Mouse (Mus musculus): Measurements from ENCODE around the gene Sh3gl1.

Sh3gl1 gene

DNA sequence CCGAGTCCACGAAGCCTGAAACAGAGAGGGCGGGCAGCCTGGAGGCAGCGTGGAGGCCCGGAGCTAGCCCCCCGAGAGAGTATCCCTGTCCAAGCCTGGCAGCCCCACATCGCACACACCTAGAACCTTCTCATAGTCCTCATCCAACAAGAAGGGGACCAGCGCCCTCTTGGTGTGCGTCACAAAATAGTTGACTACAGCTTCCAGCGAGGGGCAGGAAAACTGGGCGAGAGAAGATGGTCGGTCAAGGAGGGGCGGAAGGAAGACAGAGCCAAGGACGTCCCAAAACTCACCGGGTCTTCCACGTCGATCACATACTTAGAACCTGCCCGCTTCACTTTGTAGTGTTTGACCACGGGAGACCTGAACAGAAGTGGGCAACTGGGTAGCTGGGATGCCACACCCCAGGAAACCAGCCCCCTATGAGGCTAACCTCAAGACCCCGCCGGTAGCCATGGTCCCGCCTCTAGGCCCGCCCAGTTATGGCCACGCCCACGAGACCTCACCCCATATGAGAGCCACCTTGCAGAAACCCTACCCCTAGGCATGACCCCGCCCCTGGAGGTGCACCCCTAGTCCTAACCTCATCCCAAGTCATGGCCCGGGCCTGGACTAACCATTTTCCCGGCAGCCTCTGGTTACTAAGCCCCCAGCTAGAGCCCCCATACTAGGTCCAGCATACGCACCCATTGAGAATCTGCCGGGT lies 36.5 kb downstream of the Sh3gl1 start:
- DNase-seq (ENCODE audit: low spot score in 2 of 2) = no peak

DNA sequence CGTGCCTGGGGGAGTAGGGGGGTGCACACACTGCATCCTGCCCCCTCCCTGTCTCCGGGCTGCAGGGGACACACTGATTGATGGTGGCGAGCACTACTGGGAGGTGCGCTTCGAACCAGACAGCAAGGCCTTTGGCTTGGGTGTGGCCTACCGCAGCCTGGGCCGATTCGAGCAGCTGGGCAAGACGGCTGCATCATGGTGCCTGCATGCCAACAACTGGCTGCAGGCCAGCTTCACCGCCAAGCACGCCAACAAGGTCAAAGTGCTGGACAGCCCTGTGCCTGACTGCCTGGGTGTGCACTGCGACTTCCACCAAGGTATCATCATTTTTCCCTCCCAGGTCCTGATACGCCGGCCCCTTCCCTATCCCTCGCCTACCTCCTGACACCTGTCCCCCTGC lies 40.4 kb downstream of the Sh3gl1 start:
- DNase-seq (ENCODE audit: low spot score in 2 of 2) = no peak

DNA sequence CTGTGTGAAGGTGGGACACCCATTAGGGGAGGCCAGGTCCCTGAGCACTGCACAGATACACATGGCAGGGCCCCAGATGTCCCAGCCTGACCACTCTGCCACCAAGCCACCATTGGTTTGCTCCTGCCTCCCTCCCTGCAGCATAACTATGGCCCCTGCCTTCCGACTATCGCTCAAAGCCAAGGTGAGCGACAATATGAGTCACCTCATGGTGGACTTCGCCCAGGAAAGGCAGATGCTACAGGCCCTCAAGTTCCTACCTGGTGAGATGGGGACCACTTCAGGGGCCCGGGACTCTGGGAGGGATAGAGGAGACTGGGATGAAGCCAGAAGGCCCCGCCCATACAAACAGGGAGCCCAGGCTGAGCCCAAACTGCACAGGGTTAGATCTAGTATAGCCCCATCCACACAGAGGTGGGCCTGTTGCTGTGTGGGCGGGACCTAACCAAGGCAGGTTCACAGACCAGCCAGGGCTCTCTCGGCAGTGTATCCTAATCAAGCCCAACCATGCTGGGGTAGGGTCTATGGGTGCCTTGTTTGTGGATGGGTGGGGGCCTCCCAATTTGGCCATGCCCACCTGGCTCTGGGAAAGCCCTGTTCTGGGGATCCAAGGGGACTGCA lies 46.0 kb downstream of the Sh3gl1 start:
- DNase-seq (ENCODE audit: low spot score in 2 of 2) = no peak

DNA sequence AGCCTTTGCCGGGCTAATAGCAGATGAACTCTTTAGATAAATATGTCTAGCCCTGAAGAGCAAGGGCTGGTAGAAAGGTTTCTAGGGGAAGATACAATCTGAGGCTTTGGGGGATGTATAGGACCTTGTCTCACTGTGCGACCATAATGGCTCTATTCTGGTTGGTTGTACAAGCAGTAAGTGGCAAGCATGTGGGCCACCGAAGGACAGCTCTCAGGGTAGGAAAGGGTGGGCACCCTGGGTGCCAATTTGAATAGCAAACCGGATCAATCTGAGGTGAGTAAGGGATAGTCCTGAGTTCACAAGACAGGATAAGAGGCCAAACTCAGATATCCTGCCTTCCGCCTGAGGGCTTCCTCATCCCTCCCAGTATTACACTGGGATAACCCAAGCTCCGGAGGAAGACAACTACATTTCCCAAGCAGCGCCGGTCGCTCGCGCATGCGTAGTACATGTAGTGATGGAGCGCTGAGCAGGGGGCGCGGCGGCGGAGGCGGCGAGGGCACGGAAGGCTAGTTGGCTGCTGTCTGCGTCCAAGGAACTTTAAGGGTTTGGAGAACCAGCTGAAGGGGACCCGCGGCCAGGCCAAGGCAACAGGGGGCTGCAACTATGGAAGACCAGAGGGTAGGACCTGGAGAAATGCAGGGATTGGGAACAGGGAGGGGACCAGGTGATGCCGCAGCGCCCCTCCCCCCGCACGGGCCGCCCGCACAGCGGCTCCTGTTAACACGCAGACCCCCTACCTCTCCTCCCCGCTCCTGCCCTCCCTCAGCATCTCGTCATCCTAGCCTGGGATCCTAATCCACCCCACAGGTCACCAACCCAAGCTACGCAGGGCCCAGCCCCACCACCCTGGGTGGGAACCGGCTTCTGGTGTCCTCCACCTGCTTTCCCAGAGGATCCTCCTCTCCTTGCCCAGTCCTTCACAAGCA lies 50.1 kb downstream of the Sh3gl1 start, which contains the start of gene Fsd1:
TSS of gene Fsd1 (plus strand) at position 480 of the 932 bp plus-strand sequence.
- no peak for DNase-seq (ENCODE audit: low spot score in 2 of 2)

DNA sequence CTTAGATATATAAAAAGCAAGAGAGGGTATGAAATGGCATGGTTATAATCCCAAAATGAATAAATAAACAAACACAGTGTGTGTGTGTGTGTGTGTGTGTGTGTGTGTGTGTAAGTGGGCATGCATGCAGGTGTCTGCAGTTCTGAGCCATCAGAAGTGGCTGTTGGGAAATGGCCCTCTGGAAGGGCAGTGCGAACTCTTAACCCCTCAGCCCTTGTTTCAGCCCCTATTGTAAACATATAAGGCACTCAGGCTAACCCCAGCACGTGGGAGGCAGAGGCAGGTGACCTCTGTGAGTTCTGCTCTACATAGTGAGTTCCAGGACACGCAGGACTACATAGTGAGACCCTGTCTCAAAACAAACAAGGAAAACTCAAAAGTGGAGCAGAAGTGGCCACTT lies 59.1 kb downstream of the Sh3gl1 start:
- DNase-seq (ENCODE audit: low spot score in 2 of 2) = no peak

DNA sequence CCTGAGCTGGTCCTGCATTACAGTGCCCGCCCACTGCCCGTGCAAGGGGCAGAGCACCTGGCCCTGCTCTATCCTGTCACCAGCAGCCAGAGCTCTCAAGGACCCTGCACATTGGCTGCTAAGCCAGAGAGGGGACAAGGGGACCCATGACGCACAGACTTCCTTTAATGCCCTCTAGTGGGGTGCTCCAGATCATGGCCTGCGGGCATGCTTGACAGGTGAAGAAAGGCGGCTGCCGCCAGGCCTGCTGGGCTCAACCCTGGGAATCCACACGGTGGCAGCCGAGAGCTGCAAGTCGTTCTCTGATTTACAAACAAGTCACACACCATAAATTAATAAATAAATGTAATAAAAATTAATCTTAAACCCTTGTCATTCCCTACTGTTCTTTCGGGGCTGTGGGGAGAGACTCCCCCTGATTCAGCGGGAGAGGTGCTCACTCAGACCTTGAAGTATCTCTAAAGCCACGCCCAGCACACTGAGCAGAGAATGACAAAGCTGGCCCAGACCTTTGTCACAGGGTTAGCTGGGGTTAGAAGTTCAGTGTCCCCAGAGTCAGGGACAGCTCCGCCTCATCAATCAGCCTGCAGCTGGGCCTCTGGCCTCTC lies 60.1 kb downstream of the Sh3gl1 start:
- peak; percentile 49 to 71 for DNase-seq (ENCODE audit: low spot score in 2 of 2)

DNA sequence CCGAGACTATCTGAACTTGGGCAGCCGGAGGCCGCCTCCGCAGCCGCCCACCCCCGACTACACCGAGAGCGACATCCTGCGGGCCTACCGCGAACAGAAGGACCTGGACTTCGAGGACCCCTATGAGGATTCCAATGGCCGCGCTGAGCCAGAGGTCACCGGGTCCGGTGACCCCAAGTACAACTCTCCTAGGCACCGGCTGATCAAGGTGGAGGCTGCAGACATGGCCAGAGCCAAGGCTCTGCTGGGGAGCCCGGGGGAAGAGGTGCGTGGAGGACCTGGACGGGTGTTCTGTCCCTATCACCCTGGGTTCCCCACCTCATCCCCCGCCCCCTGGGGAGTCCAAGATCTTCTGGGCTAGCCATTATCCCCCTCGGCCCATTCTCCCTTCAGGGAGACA lies 65.0 kb downstream of the Sh3gl1 start:
- no peak for DNase-seq (ENCODE audit: low spot score in 2 of 2)

DNA sequence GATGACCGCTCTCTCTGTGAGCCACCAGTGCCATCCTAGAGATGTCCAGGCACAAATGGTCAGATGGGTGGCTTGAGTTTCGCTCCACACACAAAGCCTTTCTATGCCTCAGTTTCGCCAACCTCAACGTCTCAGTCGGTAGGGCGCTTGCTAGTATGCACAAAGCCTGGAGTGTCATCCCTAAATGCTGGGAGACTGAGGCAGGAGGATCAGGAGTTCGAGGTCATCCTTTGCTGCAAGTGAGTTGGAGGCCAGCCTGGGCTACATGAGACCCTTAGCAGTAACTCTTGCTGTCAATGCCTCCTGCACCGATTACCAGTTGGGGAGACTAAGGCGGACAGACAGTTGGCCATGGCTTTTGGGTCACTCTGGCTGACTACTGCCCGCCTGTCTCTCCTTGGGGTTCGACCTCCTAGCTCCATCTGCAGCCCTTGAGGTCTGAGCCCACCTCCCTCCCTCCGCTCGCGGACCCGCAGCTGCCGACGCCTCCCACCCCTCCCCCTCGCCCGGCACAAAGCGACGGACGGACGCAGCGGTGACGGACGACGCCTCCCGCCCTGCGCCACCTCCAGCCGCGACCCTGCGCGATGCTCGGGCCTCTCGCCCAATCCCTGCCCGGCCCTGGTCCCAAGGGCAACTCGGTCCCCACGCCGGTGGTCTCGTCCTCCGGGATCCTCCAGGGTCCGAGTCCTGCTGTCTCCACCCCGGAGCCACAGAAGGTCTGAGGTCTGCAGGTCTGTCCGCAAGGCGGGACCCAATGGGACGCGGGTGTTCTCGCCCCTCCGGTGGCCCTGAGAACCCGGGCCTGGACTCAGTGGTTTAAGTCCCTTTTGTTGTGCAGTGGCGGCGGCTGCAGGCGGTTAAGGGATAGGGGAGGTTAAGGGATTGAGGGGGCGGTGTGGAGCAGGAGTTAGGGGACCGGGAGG lies 66.2 kb downstream of the Sh3gl1 start, which contains the start of gene Shd:
TSS of gene Shd (plus strand) at position 502 of the 926 bp plus-strand sequence.
- no peak for DNase-seq (ENCODE audit: low spot score in 2 of 2)

DNA sequence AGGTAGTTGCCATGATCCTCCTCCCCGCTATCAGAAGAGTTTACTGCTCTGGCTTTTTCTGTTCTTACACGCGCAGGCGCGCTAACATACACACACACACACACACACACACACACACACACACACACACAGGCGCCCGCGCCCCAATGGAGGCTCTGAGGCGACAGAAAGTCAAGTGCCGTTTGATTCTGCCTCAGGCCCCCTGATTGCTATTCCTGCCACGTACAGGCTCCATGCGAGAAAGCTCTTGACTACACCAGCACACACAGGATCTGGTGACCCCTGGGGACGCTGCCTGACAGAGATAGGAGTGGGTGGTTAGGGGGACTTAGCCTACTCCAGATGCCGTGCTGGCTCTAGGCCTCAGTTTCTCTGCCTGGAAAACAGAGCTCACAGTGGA lies 66.9 kb downstream of the Sh3gl1 start:
- no peak for DNase-seq (ENCODE audit: low spot score in 2 of 2)

DNA sequence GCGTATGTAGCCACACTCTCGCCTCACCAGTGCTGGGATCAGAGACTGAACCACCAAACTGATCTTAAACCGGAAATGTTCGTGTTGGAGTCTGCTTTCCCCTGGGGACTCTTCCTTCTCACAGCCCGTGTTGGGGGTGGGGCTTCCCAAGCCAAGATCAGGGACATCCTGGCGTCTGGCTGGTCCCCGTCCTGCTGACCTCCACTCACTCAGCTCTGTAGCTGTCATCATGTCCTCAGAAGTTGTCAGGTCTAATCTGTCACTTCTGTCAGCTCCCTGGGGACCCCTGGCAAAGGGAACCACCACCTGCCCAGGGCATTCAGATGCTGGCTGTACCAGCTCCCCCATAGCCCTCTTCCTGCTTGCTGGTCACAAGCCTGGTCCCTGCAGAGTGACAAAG lies 68.2 kb downstream of the Sh3gl1 start:
- DNase-seq (ENCODE audit: low spot score in 2 of 2) = no peak

DNA sequence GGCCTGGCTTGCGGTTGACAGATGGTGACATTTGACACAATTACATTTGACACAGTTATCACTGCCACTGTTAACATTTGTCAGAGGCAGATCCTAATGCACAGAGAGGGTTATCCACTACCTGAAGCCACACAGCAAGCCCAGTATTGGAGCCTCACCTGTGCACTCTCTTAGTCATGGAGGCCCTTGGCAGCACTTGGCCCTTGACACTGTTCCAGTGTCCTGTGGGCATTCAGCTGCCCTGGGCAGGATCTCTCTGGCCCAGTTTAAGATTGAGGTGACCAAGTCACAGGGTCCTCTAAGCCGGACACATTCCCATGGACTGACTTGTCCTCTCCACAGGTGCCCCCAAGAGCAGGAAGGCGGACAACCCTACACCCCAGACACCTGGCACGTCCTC lies 69.2 kb downstream of the Sh3gl1 start:
- DNase-seq (ENCODE audit: low spot score in 2 of 2) = no peak
